Mouse (Mus musculus) thymus, adult 18-20 months (tissue): ENCODE measurements at regions not wholly inside any gene's neighbourhood (a gene's known extent, or its start where the extent isn't known, plus 50 kb on each side); places are given as distances from the start of the nearest gene placed in this dataset.

Experiments used
- DNase-seq, 2 experiments: peaks; one replicate each; pipeline ENCODE4 v3.0.0; 2022; ENCODE audit warnings: mixed read lengths in 2 of 2

DNA sequence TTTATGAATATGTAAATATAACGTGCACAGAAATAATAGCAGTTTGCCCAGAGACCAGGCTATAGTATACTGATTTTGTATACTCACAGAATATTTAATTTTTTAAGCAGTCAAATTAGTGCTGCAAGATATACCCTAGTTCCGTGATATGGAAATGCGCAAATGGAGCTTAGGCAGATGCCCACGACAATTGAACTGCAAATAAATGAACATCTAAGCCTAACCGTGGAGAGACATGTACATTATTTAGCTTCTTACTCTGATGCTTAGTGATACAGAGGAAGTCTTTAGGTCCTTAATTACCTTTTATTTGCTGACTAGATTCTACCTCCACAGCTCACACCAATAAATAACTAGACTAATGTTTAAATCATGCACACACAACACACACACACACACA, 221.9 kb downstream of the Usp25 start:
- no peak for DNase-seq
